Mouse (Mus musculus): Measurements from ENCODE around the gene Msh6.

- no peak for TF ChIP-seq CTCF (IDR thresholded peaks at IDR 0.05; ENCODE audit: low read depth)
- no peak for TF ChIP-seq EP300 (optimal IDR thresholded peaks at IDR 0.05)
Measured at GRCm38 (mm10) chr17:87997808-87998207, 22.9 kb downstream of the Msh6 start.
